Comparison of ENCODE assay signal across 8 mouse cellular contexts in genomic region chr12:7977466-7978189, GRCm38 (mm10). TPM values are rescaled to one million over a fixed set of nuclear protein-coding genes. Genes with fewer than 3 reads are reported as not detected.
DNase-seq lines count a peak whose midpoint lies in the region; ATAC-seq and TF ChIP-seq lines count a peak whose summit lies in the region.
"Had no signal": no experiment of that assay in that cellular context is flagged by ENCODE, and none has a peak within 500 bp of the region (broad histone marks: within the 10 kb centered on the region; RNA-seq: fewer than 3 reads in every experiment).

Apob (plus strand) TSS chr12:7977648.

- no peak for TF ChIP-seq POLR2A in heart, adult 2 months (IDR thresholded peaks at IDR 0.05; ENCODE audit: insufficient read depth, low read depth, low read length)

- intact Hi-C loops in left cerebral cortex, adult 2 months (cut with DNase I), result loop anchor here (1.0 to 2.0 kb wide), 2 partner anchors 71 to 107 kb away; no protein-coding TSS in a partner anchor
- intact Hi-C loops in left cerebral cortex, postnatal 4 days (cut with DNase I), result loop anchor here (2.0 kb wide), 1 partner anchor 107 kb away; no protein-coding TSS in a partner anchor
- intact Hi-C loops in heart, adult 2 months (cut with DNase I), result loop anchor here (10.0 kb wide), 1 partner anchor 203 kb away; no protein-coding TSS in a partner anchor

- peak within 1 kb of the TSS; percentile 31 for H3K4me3 ChIP-seq in left cerebral cortex, adult 2 months
- H3K4me3 ChIP-seq in hindbrain, embryonic 16.5 days (ENCODE audit: low read length), result no peak within 1 kb of the TSS
- H3K4me3 ChIP-seq in liver, embryonic 15.5 days (replicated peaks), result peak within 1 kb of the TSS; percentile 55
- H3K4me3 ChIP-seq in heart, adult 2 months, result no peak within 1 kb of the TSS
- H3K4me3 ChIP-seq: limb, embryonic 12.5 days had no signal

- no peaks in the 10 kb centered on the region for H3K36me3 ChIP-seq in hindbrain, embryonic 16.5 days (ENCODE audit: control insufficient read depth, insufficient read depth, low read length)
- H3K36me3 ChIP-seq in liver, embryonic 15.5 days (replicated peaks), result no peaks in the 10 kb centered on the region
- H3K36me3 ChIP-seq in heart, adult 2 months (ENCODE audit: control insufficient read depth, insufficient read depth, low read length), result no peaks in the 10 kb centered on the region
- H3K36me3 ChIP-seq: limb, embryonic 12.5 days had no signal

- no peaks in the 10 kb centered on the region for H3K79me2 ChIP-seq in heart, adult 2 months (replicated peaks; ENCODE audit: control insufficient read depth, insufficient read depth, low read length)

- ATAC-seq in hindbrain, embryonic 16.5 days, result no peak
- peak; percentile 35 for ATAC-seq in liver, embryonic 15.5 days (ENCODE audit: insufficient read depth)

- DNase-seq in left cerebral cortex, adult 2 months (ENCODE audit: extremely low spot score in 1 of 2, low spot score in 2 of 2), result peak in 1 of 2 experiments; percentile 9
- no peak for DNase-seq in left cerebral cortex, postnatal 4 days
- DNase-seq in testis, postnatal 14 days (ENCODE audit: low spot score), result peak; percentile 12
- DNase-seq in right cerebral cortex, adult 18-20 months, result no peak
- DNase-seq in heart, adult 2 months, result no peak

- peaks cover 3% of the 10 kb centered on the region; the same call in 1 of the 2 replicates for H3K27me3 ChIP-seq in hindbrain, embryonic 16.5 days (replicated peaks; ENCODE audit: control insufficient read depth, insufficient read depth, low read length)
- H3K27me3 ChIP-seq in liver, embryonic 15.5 days, result no peaks in the 10 kb centered on the region
- H3K27me3 ChIP-seq in heart, adult 2 months (ENCODE audit: control insufficient read depth, insufficient read depth, low read length), result no peaks in the 10 kb centered on the region

- no peak for TF ChIP-seq EP300 in heart, adult 2 months (IDR thresholded peaks at IDR 0.05; ENCODE audit: insufficient read depth, low read depth, low read length)

- H3K27ac ChIP-seq in left cerebral cortex, adult 2 months, result no peak within 1 kb of the TSS
- H3K27ac ChIP-seq in hindbrain, embryonic 16.5 days (ENCODE audit: low read depth, low read length), result no peak within 1 kb of the TSS
- H3K27ac ChIP-seq in liver, embryonic 15.5 days (replicated peaks), result peak within 1 kb of the TSS; percentile 62
- H3K27ac ChIP-seq in heart, adult 2 months, result no peak within 1 kb of the TSS
- H3K27ac ChIP-seq: limb, embryonic 12.5 days had no signal

- WGBS in hindbrain, embryonic 16.5 days, result 90% methylated on average over 20 of the region's 20 CpGs
- 58% methylated on average over 20 of the region's 20 CpGs for WGBS in liver, embryonic 15.5 days (ENCODE audit: insufficient replicate concordance)
- 76% methylated on average over 20 of the region's 20 CpGs for WGBS in heart, adult 2 months

- H3K4me2 ChIP-seq in hindbrain, embryonic 16.5 days (ENCODE audit: low read length), result peak within 1 kb of the TSS; percentile 42
- peak within 1 kb of the TSS; percentile 39 for H3K4me2 ChIP-seq in liver, embryonic 15.5 days
- H3K4me2 ChIP-seq: limb, embryonic 12.5 days had no signal

- H3K9ac ChIP-seq in hindbrain, embryonic 16.5 days (ENCODE audit: low read depth, low read length), result no peak within 1 kb of the TSS; the same call in 1 of the 2 replicates
- H3K9ac ChIP-seq in liver, embryonic 15.5 days, result 0 out of 2 replicates have a peak within 1 kb of the TSS, but pooled peaks have one; percentile 27
- H3K9ac ChIP-seq in heart, adult 2 months (ENCODE audit: low read depth, low read length), result no peak within 1 kb of the TSS
- H3K9ac ChIP-seq: limb, embryonic 12.5 days had no signal

- H3K4me1 ChIP-seq in hindbrain, embryonic 16.5 days (ENCODE audit: control insufficient read depth, insufficient read depth, low read depth, low read length), result no peaks in the 10 kb centered on the region
- H3K4me1 ChIP-seq in liver, embryonic 15.5 days (replicated peaks), result 0 out of 2 replicates have a peak, but pooled peaks cover 3% of the 10 kb centered on the region
- H3K4me1 ChIP-seq in heart, adult 2 months (ENCODE audit: control insufficient read depth, insufficient read depth, low read length), result no peaks in the 10 kb centered on the region; the same call in 1 of the 2 replicates
- H3K4me1 ChIP-seq: limb, embryonic 12.5 days had no signal

- no peaks in the 10 kb centered on the region for H3K9me3 ChIP-seq in hindbrain, embryonic 16.5 days (ENCODE audit: control insufficient read depth, low read length)
- no peaks in the 10 kb centered on the region for H3K9me3 ChIP-seq in liver, embryonic 15.5 days (replicated peaks)
- H3K9me3 ChIP-seq: limb, embryonic 12.5 days had no signal

- TF ChIP-seq CTCF in left cerebral cortex, adult 2 months (IDR thresholded peaks at IDR 0.05), result no peak
- no peak for TF ChIP-seq CTCF in heart, adult 2 months (IDR thresholded peaks at IDR 0.05)

RNA-seq across cellular contexts. Expression of gene Apob, which starts in this region (rescaled TPM):
- total RNA-seq in left cerebral cortex, adult 2 months (2021), result not detected
- total RNA-seq in left cerebral cortex, postnatal 4 days (2021), result under 1 TPM; 0.08 to 0.30 TPM
- 0.04 TPM in 2 replicates for polyA plus RNA-seq in hindbrain, embryonic 16.5 days (2015; fragmentation: Nextera tagmentation; extraction: Ambion mirVana)
- 113 and 131 TPM in 2 replicates for polyA plus RNA-seq in liver, embryonic 15.5 days (2015; fragmentation: Nextera tagmentation; extraction: Ambion mirVana)
- not detected for total RNA-seq in heart, adult 2 months (2021)
- polyA plus RNA-seq in heart, adult 2 months (2012; rRNA removed), result 0.08 and 0.50 TPM in 2 replicates

Comparison
In these comparisons a context has a peak if more than half of its experiments do, and no peak if none do; other contexts are left out.
1. RNA of gene Apob (polyA plus RNA-seq): 113 to 131 TPM in liver, embryonic 15.5 days; 0.08 to 0.50 TPM in heart, adult 2 months and 0.04 TPM in hindbrain, embryonic 16.5 days; every median in the first group is over 10 times any median in the second.
2. H3K4me3 ChIP-seq: peak in left cerebral cortex, adult 2 months (single experiment) and liver, embryonic 15.5 days (single experiment); none in hindbrain, embryonic 16.5 days (single experiment) and heart, adult 2 months (single experiment).